Mouse (Mus musculus) heart, embryonic 11.5 days (tissue): ENCODE results near the gene Serpinh1. TPM values are rescaled to one million over a fixed set of nuclear protein-coding genes. Genes with fewer than 3 reads are reported as not detected.

ENCODE experiments used
- ATAC-seq: fragments of 200-750 bp; cut with Nextera tagmentation; replicated peaks from 2 replicates; pipeline ENCODE4 v1.8.0; 2017; ENCODE audit warnings: moderate library complexity; ENCODE audit not compliant: insufficient number of reproducible peaks, low FRiP score, low TSS enrichment
- H3K27ac ChIP-seq: fragments of 300-500 bp; sonication (generic); 2 replicates; pipeline ENCODE4 v1.5.1; 2014; ENCODE audit warnings: mild to moderate bottlenecking, low read depth, low read length
- H3K27me3 ChIP-seq: fragments of 300-500 bp; sonication (generic); 2 replicates; pipeline ENCODE4 v1.6.1; 2014; ENCODE audit warnings: mild to moderate bottlenecking, low read length, mixed read lengths; ENCODE audit not compliant: control insufficient read depth, insufficient read depth
- H3K36me3 ChIP-seq: fragments of 300-500 bp; sonication (generic); 2 replicates; pipeline ENCODE4 v1.6.1; 2014; ENCODE audit warnings: mild to moderate bottlenecking, low read length, moderate library complexity, mixed read lengths; ENCODE audit not compliant: control insufficient read depth, insufficient read depth
- H3K4me1 ChIP-seq: fragments of 300-500 bp; sonication (generic); 2 replicates; pipeline ENCODE4 v1.6.1; 2014; ENCODE audit warnings: low read length; ENCODE audit not compliant: control insufficient read depth, insufficient read depth
- H3K4me2 ChIP-seq: fragments of 300-500 bp; sonication (generic); 2 replicates; pipeline ENCODE4 v1.6.1; 2014; ENCODE audit warnings: mild to moderate bottlenecking, moderate library complexity
- H3K4me3 ChIP-seq: fragments of 300-500 bp; sonication (generic); 2 replicates; pipeline ENCODE4 v1.5.1; 2014; ENCODE audit warnings: low read depth, low read length
- H3K9ac ChIP-seq: fragments of 300-500 bp; sonication (generic); 2 replicates; pipeline ENCODE4 v1.6.1; 2014; ENCODE audit warnings: mild to moderate bottlenecking, low read depth, low read length, moderate library complexity
- H3K9me3 ChIP-seq: fragments of 300-500 bp; sonication (generic); replicated peaks from 2 replicates; pipeline ENCODE4 v1.6.1; 2016; ENCODE audit warnings: low read length; ENCODE audit not compliant: control insufficient read depth
- WGBS: fragments of 180-500 bp; shearing (Covaris S2); extraction: QIAGEN DNeasy Blood & Tissue Kit; methylation state at CpG from one replicate; pipeline ENCODE4 v1.1.7; 2014; ENCODE audit not compliant: insufficient replicate concordance; 5-methylcytosine and 5-hydroxymethylcytosine counted together
- polyA plus RNA-seq: library from polyadenylated mRNA; unstranded; fragments of >200 nt; fragmentation: Nextera tagmentation; extraction: Ambion mirVana; gene quantifications from 2 replicates; pipeline ENCODE4 v1.2.1, GENCODE M21; 2014

Serpinh1 gene
- 442 and 580 TPM in 2 replicates for polyA plus RNA-seq

DNA sequence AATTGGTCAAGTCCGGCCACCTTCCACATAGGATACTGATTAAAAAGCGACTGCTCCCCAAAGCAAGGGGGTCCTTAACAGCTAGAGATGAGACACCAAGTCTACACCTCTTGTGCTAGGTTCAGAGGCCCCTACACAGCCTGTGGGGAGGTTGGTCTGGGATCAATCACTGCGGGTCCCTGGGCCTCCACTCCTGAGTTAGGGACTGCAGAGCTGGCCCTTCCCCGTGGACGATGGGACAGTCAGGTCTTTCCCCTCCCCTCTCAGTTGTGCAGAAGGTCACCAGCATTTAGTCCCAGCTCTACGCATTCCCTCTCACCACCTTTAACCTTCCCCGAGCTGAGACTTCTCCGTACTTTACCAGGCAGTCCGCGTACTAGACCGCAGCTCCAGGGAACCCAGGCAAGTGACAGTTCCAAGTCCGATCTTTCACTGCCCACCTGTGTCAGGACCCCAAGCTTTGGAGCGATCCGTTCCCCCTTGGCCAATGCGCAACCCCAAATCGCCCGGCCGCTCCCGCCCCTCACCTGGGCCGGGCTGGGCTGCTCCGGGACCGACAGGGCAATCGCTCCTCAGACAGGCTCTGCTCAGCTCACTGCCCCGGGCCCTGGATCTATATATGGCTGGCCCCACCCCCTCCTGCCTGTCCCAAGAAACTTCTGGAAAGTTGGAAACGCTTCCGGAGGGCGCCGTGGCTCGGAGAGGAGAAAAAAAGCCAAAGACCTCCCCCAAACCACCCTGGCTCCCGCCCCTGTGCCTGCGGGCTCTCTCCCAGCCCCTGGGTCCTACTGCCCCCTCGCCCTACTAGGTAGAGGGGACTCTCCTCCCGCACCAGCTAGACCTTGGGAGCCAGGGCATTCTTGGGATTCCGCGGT is at the start of gene Serpinh1:
Gene Serpinh1, minus strand, starts transcription at position 714 of the 875 bp plus-strand sequence.
- Histone ChIP-seq H3K27ac (peak within 1 kb of the TSS; percentile 97), H3K27me3 (no peaks in the 10 kb centered on the region), H3K9ac (peak within 1 kb of the TSS; percentile 98), H3K9me3 (no peaks in the 10 kb centered on the region), H3K36me3 (peaks cover 21% of the 10 kb centered on the region), H3K4me1 (peaks cover 71% of the 10 kb centered on the region), H3K4me2 (peak within 1 kb of the TSS; percentile 98), H3K4me3 (peak within 1 kb of the TSS; percentile 84)
- WGBS, result under 1% methylated on average over 34 of the region's 35 CpGs
- peak; percentile 73 for ATAC-seq

DNA sequence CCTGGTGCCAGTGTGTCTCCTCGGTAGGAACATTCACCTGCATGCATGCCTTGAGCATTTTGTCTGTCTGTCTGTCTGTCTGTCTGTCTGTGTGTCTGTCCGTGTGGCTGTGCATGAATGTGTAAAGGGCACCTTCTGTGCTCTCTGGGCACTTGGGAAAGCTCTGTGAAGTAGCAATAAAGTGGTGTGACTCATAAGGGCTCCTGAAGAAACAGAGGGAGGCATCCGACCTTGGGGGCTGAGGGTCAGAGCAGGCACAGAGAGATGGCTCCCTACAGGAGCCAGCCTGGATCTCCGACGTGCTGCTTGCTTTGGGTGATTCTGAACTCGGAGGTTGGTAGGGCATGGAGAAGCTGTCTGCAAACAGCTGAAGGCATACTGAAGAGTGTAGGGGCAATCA is 49.4 kb upstream of the Serpinh1 start:
- Histone ChIP-seq H3K27ac (no peak overlapping the region), H3K27me3 (no peaks in the 10 kb centered on the region), H3K36me3 (peaks cover 2% of the 10 kb centered on the region; the same call in 1 of the 2 replicates), H3K4me3 (no peak overlapping the region), H3K4me2 (no peak overlapping the region), H3K9me3 (no peaks in the 10 kb centered on the region), H3K4me1 (peaks cover 17% of the 10 kb centered on the region), H3K9ac (no peak overlapping the region)
- 62% methylated on average over 6 of the region's 6 CpGs for WGBS
- ATAC-seq, result no peak

GRCm38 (mm10) chr7:99401373-99401772 is 48.3 kb upstream of the Serpinh1 start:
- WGBS, result 54% methylated on average over 8 of the region's 8 CpGs
- H3K27ac ChIP-seq, result no peak overlapping the region
- no peak overlapping the region for H3K4me3 ChIP-seq
- no peak for ATAC-seq
- peaks cover 28% of the 10 kb centered on the region for H3K4me1 ChIP-seq
- no peaks in the 10 kb centered on the region for H3K27me3 ChIP-seq
- H3K36me3 ChIP-seq, result peaks cover 2% of the 10 kb centered on the region; the same call in 1 of the 2 replicates
- H3K9me3 ChIP-seq, result no peaks in the 10 kb centered on the region
- H3K9ac ChIP-seq, result no peak overlapping the region
- no peak overlapping the region for H3K4me2 ChIP-seq

DNA sequence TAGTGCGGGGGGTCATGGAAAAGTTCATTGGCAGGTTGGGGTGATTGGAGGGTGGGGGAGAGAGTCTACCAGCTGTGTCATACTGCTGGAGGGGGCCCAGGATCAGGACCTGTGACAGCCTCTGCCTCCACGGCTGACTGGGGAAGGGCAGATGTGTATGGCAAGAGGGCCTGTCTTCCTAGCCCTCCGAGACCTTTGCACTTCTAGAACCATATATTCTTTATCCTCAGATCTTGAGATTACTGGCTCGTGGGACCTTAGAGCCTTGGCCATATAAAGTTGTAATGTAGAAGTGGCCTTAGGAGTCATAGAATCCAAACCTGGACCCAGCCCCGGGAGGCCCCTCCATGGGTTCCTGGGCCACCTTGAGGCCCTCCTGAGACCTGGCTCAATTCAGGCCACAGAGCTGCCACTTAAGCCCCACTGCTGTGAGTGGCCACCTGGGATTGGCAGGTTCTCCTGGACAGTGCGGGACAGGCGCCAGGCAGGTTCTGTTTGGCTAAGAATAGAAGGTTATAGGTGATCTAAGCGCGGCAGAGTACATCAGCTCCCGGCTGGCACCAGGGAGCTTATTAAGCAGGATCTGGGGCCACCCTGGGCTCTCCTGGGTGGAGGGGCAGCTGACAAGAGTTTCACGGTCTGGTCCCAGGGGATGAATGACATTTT is 44.1 kb upstream of the Serpinh1 start:
- H3K4me1 ChIP-seq, result peaks cover 28% of the 10 kb centered on the region
- no peak overlapping the region for H3K4me2 ChIP-seq
- peaks cover 4% of the 10 kb centered on the region; the same call in 1 of the 2 replicates for H3K36me3 ChIP-seq
- H3K9ac ChIP-seq, result no peak overlapping the region
- 72% methylated on average over 11 of the region's 11 CpGs for WGBS
- no peak for ATAC-seq
- no peak overlapping the region for H3K27ac ChIP-seq
- no peaks in the 10 kb centered on the region for H3K27me3 ChIP-seq
- H3K4me3 ChIP-seq, result no peak overlapping the region
- H3K9me3 ChIP-seq, result no peaks in the 10 kb centered on the region

DNA sequence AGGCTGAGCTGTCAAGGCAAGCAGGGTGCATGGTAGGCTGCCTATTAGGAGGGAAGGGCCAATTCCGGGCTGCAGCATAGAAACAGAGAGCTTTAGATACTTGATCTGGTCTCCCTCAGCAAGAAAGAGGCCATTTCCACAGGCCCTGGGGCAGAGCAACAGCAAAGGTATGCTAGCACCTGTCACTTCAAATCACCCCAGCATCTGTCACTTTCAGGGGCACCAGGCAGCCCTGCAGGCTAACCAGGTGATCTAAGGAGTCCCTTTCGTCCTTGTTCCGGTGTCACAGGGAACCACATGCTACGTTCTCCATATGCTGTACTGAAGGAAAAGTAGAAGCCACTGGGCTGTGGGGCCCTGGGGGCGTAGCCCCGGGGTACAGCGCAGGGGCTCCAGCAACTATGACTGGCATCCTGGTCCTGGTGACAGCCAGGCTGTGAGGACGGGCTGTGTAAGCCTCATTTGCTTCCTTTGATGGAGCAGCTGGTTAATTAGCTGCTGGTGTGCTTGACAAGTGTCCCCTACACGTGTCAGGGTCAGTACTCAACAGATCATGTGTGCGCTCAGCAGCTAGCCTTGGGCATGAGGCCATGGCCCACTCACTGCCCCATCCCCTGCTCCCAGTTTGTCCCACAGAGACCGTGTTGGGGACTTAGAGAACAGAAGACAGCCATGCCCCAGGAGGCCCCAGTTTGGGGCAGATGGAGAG is 43.0 kb upstream of the Serpinh1 start:
- no peaks in the 10 kb centered on the region for H3K9me3 ChIP-seq
- peaks cover 27% of the 10 kb centered on the region for H3K4me1 ChIP-seq
- H3K27me3 ChIP-seq, result no peaks in the 10 kb centered on the region
- 0 out of 2 replicates have a peak overlapping the region, but pooled peaks have one; percentile 12 for H3K27ac ChIP-seq
- no peak for ATAC-seq
- no peak overlapping the region for H3K4me2 ChIP-seq
- no peak overlapping the region for H3K9ac ChIP-seq
- H3K4me3 ChIP-seq, result no peak overlapping the region
- 56% methylated on average over 11 of the region's 11 CpGs for WGBS
- peaks cover 4% of the 10 kb centered on the region; the same call in 1 of the 2 replicates for H3K36me3 ChIP-seq

DNA sequence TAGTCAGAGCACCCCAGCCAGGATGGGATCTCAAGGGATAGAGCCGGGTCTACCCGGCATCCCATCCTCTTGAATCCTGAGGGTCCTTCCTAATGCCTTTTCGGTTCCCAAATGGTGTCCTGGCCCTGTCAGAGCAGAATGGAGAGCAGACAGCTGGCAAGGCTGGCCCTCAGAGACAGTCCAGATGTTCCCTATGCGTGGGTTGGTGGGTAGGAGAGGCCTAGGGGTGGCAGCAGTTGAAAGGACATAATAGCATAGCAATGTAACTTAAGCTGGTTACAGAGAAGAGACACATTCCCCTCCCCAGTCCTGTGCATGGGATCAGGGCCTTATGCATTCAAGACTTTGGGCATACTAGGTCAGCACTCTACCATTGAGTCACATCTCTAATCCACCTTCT is 42.3 kb upstream of the Serpinh1 start:
- Histone ChIP-seq H3K4me1 (peaks cover 31% of the 10 kb centered on the region), H3K9me3 (no peaks in the 10 kb centered on the region), H3K27me3 (no peaks in the 10 kb centered on the region), H3K36me3 (peaks cover 4% of the 10 kb centered on the region; the same call in 1 of the 2 replicates), H3K9ac (no peak overlapping the region), H3K4me3 (no peak overlapping the region), H3K4me2 (no peak overlapping the region), H3K27ac (no peak overlapping the region)
- 78% methylated on average over 4 of the region's 4 CpGs for WGBS
- no peak for ATAC-seq

- Histone ChIP-seq H3K9ac (no peak overlapping the region), H3K27me3 (no peaks in the 10 kb centered on the region), H3K9me3 (no peaks in the 10 kb centered on the region), H3K36me3 (peaks cover 4% of the 10 kb centered on the region; the same call in 1 of the 2 replicates), H3K4me2 (no peak overlapping the region), H3K27ac (no peak overlapping the region), H3K4me3 (no peak overlapping the region), H3K4me1 (peaks cover 46% of the 10 kb centered on the region)
- ATAC-seq, result no peak
- WGBS, result 82% methylated on average over 13 of the region's 13 CpGs
These were observed 40.8 kb upstream of the Serpinh1 start for GRCm38 (mm10) chr7:99393711-99394325.

DNA sequence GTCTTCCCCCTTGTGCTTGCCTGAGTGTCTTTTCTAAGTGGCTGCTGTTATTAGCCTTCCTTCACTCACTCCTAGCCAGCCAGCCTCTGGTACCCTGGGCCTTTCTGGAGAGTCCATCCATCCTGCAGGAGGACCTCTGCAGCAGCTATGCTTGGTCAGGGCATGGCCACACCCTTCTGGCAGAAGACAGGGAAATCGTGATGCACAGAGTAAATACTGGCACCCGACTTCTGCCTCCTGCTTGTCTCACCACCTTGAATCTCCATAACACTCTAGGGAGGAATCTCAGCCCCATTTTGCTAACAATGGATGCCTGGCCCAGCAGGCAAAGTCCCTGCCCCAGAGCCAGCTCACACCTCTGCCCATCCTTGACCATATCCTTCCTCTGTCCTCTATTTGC is 39.7 kb upstream of the Serpinh1 start:
- Histone ChIP-seq H3K4me2 (no peak overlapping the region), H3K4me3 (no peak overlapping the region), H3K4me1 (peaks cover 56% of the 10 kb centered on the region), H3K9ac (no peak overlapping the region), H3K36me3 (peaks cover 5% of the 10 kb centered on the region; the same call in 1 of the 2 replicates), H3K9me3 (no peaks in the 10 kb centered on the region), H3K27me3 (no peaks in the 10 kb centered on the region), H3K27ac (no peak overlapping the region)
- no peak for ATAC-seq
- WGBS, result 61% methylated on average over 2 of the region's 2 CpGs
